Mouse (Mus musculus) layer of hippocampus, adult 8-10 months (tissue): ENCODE results near the gene Crnn. TPM values are rescaled to one million over a fixed set of nuclear protein-coding genes. Genes with fewer than 3 reads are reported as not detected.

Source experiments
- DNase-seq, 2 experiments: peaks; one replicate each; pipeline ENCODE4 v3.0.0; 2022; ENCODE audit warnings: low spot score in 2 of 2
- total RNA-seq, 4 experiments: library from RNA; stranded (reverse); gene quantifications; 2 replicates each; pipeline ENCODE4 v1.2.4; 2022

Gene Crnn
- not detected for total RNA-seq

GRCm38 (mm10) chr3:93144510-93145051 is at the start of gene Crnn:
Gene Crnn, plus strand, starts transcription at chr3:93144787.
- no peak for DNase-seq

DNA sequence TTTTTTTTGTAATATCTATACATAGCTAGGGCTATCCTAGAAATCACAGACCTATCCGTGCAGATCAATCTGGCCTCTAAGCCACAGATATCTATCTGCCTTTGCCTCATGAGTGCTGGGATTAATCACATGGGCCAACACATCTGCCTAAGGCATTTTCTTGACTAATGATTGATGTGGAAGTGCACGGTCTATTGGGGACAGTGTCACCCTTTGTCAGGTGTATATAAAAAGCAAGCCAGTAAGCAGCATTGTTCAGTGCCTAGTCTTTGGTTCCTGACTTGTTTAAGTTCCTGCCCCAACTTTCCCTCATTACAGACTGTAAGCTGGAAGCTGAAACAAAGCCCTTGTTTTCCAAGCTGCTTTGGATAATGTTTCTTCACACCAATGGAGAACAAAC is 48.1 kb upstream of the Crnn start:
- no peak for DNase-seq

- DNase-seq = no peak
Measured at GRCm38 (mm10) chr3:93111668-93112067, 32.9 kb upstream of the Crnn start.

- DNase-seq = peak in 1 of 2 experiments; percentile 34
Measured at GRCm38 (mm10) chr3:93114481-93114880, 30.1 kb upstream of the Crnn start.

DNA sequence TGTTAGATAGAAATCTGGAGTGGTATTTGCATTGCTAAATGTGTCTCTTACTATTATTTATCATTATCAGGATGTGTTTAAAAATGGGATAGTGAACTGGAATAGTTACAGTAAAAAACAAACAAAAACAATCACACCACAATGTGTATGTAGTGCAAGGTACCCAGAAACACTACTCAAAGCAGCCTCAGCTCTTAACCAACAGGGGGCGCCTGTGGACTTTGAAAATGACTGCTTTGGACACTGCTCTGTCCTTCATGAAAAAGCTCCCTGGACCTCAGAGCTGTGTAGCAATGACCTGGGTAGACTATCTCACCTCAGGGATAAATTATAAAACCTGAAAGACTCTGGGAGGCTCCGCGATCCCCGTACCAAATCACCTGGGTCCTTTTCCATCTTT is 25.5 kb upstream of the Crnn start:
- DNase-seq = no peak

GRCm38 (mm10) chr3:93128052-93128451 is 16.5 kb upstream of the Crnn start:
- DNase-seq = no peak

- DNase-seq = no peak
Measured at GRCm38 (mm10) chr3:93129076-93129475, 15.5 kb upstream of the Crnn start.

- peak; percentile 19 to 54 for DNase-seq
Measured at GRCm38 (mm10) chr3:93130460-93130859, 14.1 kb upstream of the Crnn start.

DNA sequence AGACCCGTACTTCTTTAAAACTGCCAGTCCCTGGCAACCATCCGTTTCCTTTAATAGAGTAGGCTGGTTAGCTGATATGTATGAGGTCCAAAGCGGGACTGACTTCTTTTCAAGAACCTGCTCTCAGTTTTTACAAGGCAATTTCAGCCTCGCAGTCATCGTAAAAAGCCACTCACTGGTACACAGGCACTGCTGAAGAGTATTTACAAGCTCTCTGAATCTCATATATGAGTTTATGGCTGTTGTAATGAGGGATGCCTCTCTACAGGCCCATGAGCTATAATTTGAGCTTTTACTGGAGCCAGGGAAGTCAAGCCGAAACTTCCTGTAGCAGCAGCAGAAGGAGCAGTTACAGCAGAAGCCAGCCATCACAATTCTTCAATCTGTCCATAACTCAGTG is 17.9 kb downstream of the Crnn start:
- no peak for DNase-seq

DNA sequence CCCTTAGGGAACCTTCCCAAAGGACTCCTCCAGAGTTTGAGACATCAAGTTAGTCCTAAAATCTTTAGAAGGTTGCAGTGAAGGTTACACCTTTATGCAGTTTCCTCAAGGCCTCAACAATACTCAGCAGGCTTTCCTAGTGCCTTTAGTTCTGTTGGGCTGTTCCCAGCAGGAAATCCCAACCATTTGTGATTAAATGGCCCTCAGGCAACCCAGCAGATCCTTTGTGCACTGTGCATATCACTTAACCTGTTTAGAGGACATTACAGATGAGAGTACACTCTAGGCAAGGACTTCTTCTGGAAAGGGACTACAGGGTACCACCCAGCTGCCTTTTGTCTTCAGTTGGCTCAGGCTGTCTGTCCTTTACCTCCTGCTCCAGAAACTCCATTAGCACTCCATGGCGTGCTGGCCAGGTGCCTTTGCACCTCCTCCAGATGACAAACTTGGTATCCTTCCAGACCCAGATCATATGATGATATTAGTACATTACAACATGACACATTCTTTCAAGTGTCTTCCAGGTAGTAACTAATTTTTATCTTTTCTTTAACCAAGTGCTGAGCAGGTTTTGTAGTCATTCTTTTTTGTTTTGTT is 18.5 kb downstream of the Crnn start:
- DNase-seq = no peak

GRCm38 (mm10) chr3:93180856-93181255 is 36.3 kb downstream of the Crnn start:
- DNase-seq = no peak

DNA sequence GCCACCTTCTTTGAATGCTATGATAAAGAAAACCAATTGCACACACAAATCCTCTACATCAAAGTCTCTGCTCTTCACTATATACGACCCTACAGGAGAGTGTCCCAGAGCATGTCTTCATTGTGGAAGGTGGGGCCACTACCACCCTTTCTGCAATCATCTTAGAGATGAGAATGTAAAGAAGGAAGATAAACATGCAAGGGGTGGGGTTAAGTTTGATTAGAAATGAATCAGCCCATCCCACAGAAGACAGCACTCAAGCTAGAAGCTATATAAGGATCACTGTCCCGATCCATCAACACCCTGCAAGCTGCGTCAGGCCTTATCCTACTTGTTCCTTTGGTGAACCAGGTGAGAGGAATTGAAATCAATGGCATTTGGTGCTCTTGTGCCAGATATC is 52.4 kb downstream of the Crnn start, which contains the start of gene Flg2:
Gene Flg2 (plus strand): TSS at position 301 of the 400 bp plus-strand sequence.
- DNase-seq = no peak

Other genes starting within 250 kb of the Crnn start
- gene Lce3a, start 218.6 kb upstream of the Crnn start, total RNA-seq = not detected
- not detected for gene Lce3b, start 211.8 kb upstream of the Crnn start, total RNA-seq
- not detected for gene Lce3c, start 200.3 kb upstream of the Crnn start, total RNA-seq
- not detected for gene Lce3d, start 187.4 kb upstream of the Crnn start, total RNA-seq
- gene Lce3e, start 177.7 kb upstream of the Crnn start, total RNA-seq = not detected
- not detected for gene Lce3f, start 152.6 kb upstream of the Crnn start, total RNA-seq
- not detected for gene Crct1, start 129.1 kb upstream of the Crnn start, total RNA-seq
- not detected for gene Lce1m, start 125.7 kb upstream of the Crnn start, total RNA-seq
- gene Gm4858, start 76.0 kb upstream of the Crnn start, total RNA-seq = not detected
- gene Flg2, start 52.5 kb downstream of the Crnn start, total RNA-seq = not detected
- gene Flg, start 128.7 kb downstream of the Crnn start, total RNA-seq = not detected
- gene Hrnr, start 175.0 kb downstream of the Crnn start, total RNA-seq = not detected
- gene Rptn, start 248.9 kb downstream of the Crnn start, total RNA-seq = not detected